ENCODE assay signal across 18 mouse cellular contexts in the genomic region with DNA sequence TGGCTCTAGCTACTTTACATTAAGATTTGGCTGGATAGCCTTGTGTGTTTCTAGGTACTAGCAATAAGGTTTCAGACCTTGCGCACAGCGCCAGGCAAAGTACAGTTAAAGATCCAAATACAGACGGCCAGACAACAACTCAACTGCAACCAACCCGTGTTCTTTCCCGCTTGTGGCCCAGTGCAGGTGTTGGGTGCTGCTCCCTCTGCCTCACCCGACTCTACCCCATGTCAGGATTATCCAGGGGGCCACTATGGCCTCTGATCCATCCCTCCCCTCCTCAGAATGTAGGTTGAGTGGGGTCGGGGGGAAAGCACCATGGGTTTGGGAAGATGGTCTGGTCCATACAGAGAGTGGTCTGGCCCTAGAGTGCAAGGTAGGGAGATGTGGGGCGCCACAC. TPM values are rescaled to one million over a fixed set of nuclear protein-coding genes. Genes with fewer than 3 reads are reported as not detected.
DNase-seq lines count a peak whose midpoint lies in the region; ATAC-seq and TF ChIP-seq lines count a peak whose summit lies in the region.
"Had no signal": no experiment of that assay in that cellular context is flagged by ENCODE, and none has a peak within 500 bp of the region (broad histone marks: within the 10 kb centered on the region; RNA-seq: fewer than 3 reads in every experiment).

No protein-coding gene starts in this region.

- TF ChIP-seq POLR2A in testis, adult 2 months (IDR thresholded peaks at IDR 0.05; ENCODE audit: control insufficient read depth, low read depth, low read length), result no peak

- no peak overlapping the region for H3K9ac ChIP-seq in forebrain, embryonic 13.5 days
- no peak overlapping the region for H3K9ac ChIP-seq in forebrain, embryonic 12.5 days
- no peak overlapping the region for H3K9ac ChIP-seq in midbrain, embryonic 16.5 days (ENCODE audit: low read depth, low read length)
- no peak overlapping the region for H3K9ac ChIP-seq in midbrain, embryonic 14.5 days (replicated peaks; ENCODE audit: low read length)
- H3K9ac ChIP-seq: heart, embryonic 13.5 days; hindbrain, embryonic 13.5 days had no signal

- H3K27me3 ChIP-seq in forebrain, embryonic 13.5 days, result no peaks in the 10 kb centered on the region
- no peaks in the 10 kb centered on the region for H3K27me3 ChIP-seq in forebrain, embryonic 12.5 days
- H3K27me3 ChIP-seq in midbrain, embryonic 16.5 days (ENCODE audit: control insufficient read depth, insufficient read depth, low read depth, low read length), result no peaks in the 10 kb centered on the region
- H3K27me3 ChIP-seq in midbrain, embryonic 14.5 days (ENCODE audit: control insufficient read depth, insufficient read depth, low read length), result no peaks in the 10 kb centered on the region
- H3K27me3 ChIP-seq in testis, adult 2 months (ENCODE audit: control insufficient read depth, insufficient read depth, low read length), result no peaks in the 10 kb centered on the region
- H3K27me3 ChIP-seq: heart, embryonic 13.5 days; hindbrain, embryonic 13.5 days had no signal

- H3K36me3 ChIP-seq in forebrain, embryonic 13.5 days (ENCODE audit: poor library complexity, severe bottlenecking), result peaks cover 50% of the 10 kb centered on the region
- H3K36me3 ChIP-seq in forebrain, embryonic 12.5 days (replicated peaks), result peaks cover 22% of the 10 kb centered on the region
- H3K36me3 ChIP-seq in midbrain, embryonic 16.5 days (ENCODE audit: control insufficient read depth, insufficient read depth, low read length), result peaks cover 39% of the 10 kb centered on the region
- H3K36me3 ChIP-seq in midbrain, embryonic 14.5 days (ENCODE audit: control insufficient read depth, insufficient read depth, low read length), result peaks cover 57% of the 10 kb centered on the region
- peaks cover 1% of the 10 kb centered on the region for H3K36me3 ChIP-seq in testis, adult 2 months (ENCODE audit: control insufficient read depth, insufficient read depth, low read length)

- peak; percentile 70 for DNase-seq in heart, adult 11 months
- DNase-seq in heart, postnatal 10 days, result no peak
- no peak for DNase-seq in midbrain, embryonic 14.5 days
- DNase-seq in testis, postnatal 10 days (ENCODE audit: low spot score), result no peak
- DNase-seq: adrenal gland, postnatal 14 days; cerebellum, adult 2 months; gastrocnemius, postnatal 14 days; heart, postnatal 14 days had no signal

- ATAC-seq in forebrain, embryonic 13.5 days, result peak; percentile 25; the same call in 1 of the 2 replicates
- no peak for ATAC-seq in forebrain, embryonic 12.5 days (ENCODE audit: low FRiP score)
- ATAC-seq in midbrain, embryonic 16.5 days, result 0 out of 2 replicates have a peak, but pooled peaks have one; percentile 29
- ATAC-seq in midbrain, embryonic 14.5 days (ENCODE audit: low FRiP score, low TSS enrichment), result no peak
- ATAC-seq: intestine, embryonic 16.5 days had no signal

- no peak for TF ChIP-seq CTCF in testis, adult 2 months (IDR thresholded peaks at IDR 0.05; ENCODE audit: control insufficient read depth, insufficient read depth, insufficient replicate concordance, low read depth, low read length)

- H3K4me1 ChIP-seq in forebrain, embryonic 13.5 days, result no peaks in the 10 kb centered on the region
- no peaks in the 10 kb centered on the region for H3K4me1 ChIP-seq in forebrain, embryonic 12.5 days
- no peaks in the 10 kb centered on the region for H3K4me1 ChIP-seq in midbrain, embryonic 16.5 days (ENCODE audit: control insufficient read depth, insufficient read depth, low read length)
- no peaks in the 10 kb centered on the region for H3K4me1 ChIP-seq in midbrain, embryonic 14.5 days (ENCODE audit: control insufficient read depth, insufficient read depth, low read length)
- H3K4me1 ChIP-seq in testis, adult 2 months (ENCODE audit: control insufficient read depth, insufficient read depth, low read length), result no peaks in the 10 kb centered on the region; the same call in 1 of the 2 replicates
- H3K4me1 ChIP-seq: embryonic facial prominence, embryonic 10.5 days; heart, embryonic 13.5 days; hindbrain, embryonic 13.5 days had no signal

- no peak overlapping the region for H3K4me3 ChIP-seq in forebrain, embryonic 13.5 days
- no peak overlapping the region for H3K4me3 ChIP-seq in forebrain, embryonic 12.5 days (replicated peaks)
- H3K4me3 ChIP-seq in midbrain, embryonic 16.5 days (ENCODE audit: low read depth, low read length), result no peak overlapping the region
- no peak overlapping the region for H3K4me3 ChIP-seq in midbrain, embryonic 14.5 days (replicated peaks; ENCODE audit: low read depth, low read length)
- H3K4me3 ChIP-seq in testis, adult 2 months (ENCODE audit: control insufficient read depth, low read depth, low read length), result peak overlapping the region; percentile 18
- H3K4me3 ChIP-seq: embryonic facial prominence, embryonic 10.5 days; heart, embryonic 13.5 days; hindbrain, embryonic 13.5 days had no signal

- no peak overlapping the region for H3K4me2 ChIP-seq in forebrain, embryonic 13.5 days
- no peak overlapping the region for H3K4me2 ChIP-seq in forebrain, embryonic 12.5 days
- H3K4me2 ChIP-seq in midbrain, embryonic 16.5 days (ENCODE audit: low read length), result no peak overlapping the region
- no peak overlapping the region for H3K4me2 ChIP-seq in midbrain, embryonic 14.5 days (ENCODE audit: low read length)
- H3K4me2 ChIP-seq: heart, embryonic 13.5 days; hindbrain, embryonic 13.5 days had no signal

- WGBS in forebrain, embryonic 13.5 days, result 90% methylated on average over 8 of the region's 8 CpGs
- 92% methylated on average over 8 of the region's 8 CpGs for WGBS in forebrain, embryonic 12.5 days
- 93% methylated on average over 8 of the region's 8 CpGs for WGBS in midbrain, embryonic 16.5 days
- 92% methylated on average over 8 of the region's 8 CpGs for WGBS in midbrain, embryonic 14.5 days

- no peak overlapping the region for H3K27ac ChIP-seq in forebrain, embryonic 13.5 days
- H3K27ac ChIP-seq in forebrain, embryonic 12.5 days, result no peak overlapping the region
- H3K27ac ChIP-seq in midbrain, embryonic 16.5 days (ENCODE audit: low read length), result no peak overlapping the region
- H3K27ac ChIP-seq in midbrain, embryonic 14.5 days (replicated peaks; ENCODE audit: low read depth, low read length), result no peak overlapping the region
- H3K27ac ChIP-seq in testis, adult 2 months (ENCODE audit: control insufficient read depth, insufficient read depth, low read depth, low read length), result peak overlapping the region; percentile 63
- H3K27ac ChIP-seq: embryonic facial prominence, embryonic 10.5 days; heart, embryonic 13.5 days; hindbrain, embryonic 13.5 days had no signal

- H3K9me3 ChIP-seq in forebrain, embryonic 13.5 days (replicated peaks), result no peaks in the 10 kb centered on the region
- H3K9me3 ChIP-seq in forebrain, embryonic 12.5 days, result no peaks in the 10 kb centered on the region
- no peaks in the 10 kb centered on the region for H3K9me3 ChIP-seq in midbrain, embryonic 16.5 days (replicated peaks; ENCODE audit: control insufficient read depth, low read length, poor library complexity, severe bottlenecking)
- no peaks in the 10 kb centered on the region for H3K9me3 ChIP-seq in midbrain, embryonic 14.5 days (ENCODE audit: control insufficient read depth, low read length)
- H3K9me3 ChIP-seq: embryonic facial prominence, embryonic 10.5 days; heart, embryonic 13.5 days; hindbrain, embryonic 13.5 days had no signal

- intact Hi-C loops in heart, postnatal 10 days (cut with DNase I), result no loop called here

RNA-seq across cellular contexts. Expression of a gene that starts 24.3 kb away (rescaled TPM):
- 35.7 and 45.7 TPM in 2 replicates for polyA plus RNA-seq in forebrain, embryonic 13.5 days (2015; fragmentation: Nextera tagmentation; extraction: Ambion mirVana)
- polyA plus RNA-seq in forebrain, embryonic 12.5 days (2016; fragmentation: Nextera tagmentation; extraction: Ambion mirVana), result 23.1 and 27.5 TPM in 2 replicates
- 1 to 10 TPM; 1.3 to 2.1 TPM for total RNA-seq in heart, postnatal 10 days (2021)
- polyA plus RNA-seq in midbrain, embryonic 16.5 days (2015; fragmentation: Nextera tagmentation; extraction: Ambion mirVana), result 188 and 194 TPM in 2 replicates
- 142 and 154 TPM in 2 replicates for polyA plus RNA-seq in midbrain, embryonic 14.5 days (2014; fragmentation: Nextera tagmentation; extraction: Ambion mirVana)
- polyA plus RNA-seq in testis, adult 2 months (2012; rRNA removed), result 0.15 and 0.20 TPM in 2 replicates
- total RNA-seq: MEL had no signal
- polyA plus RNA-seq: C2C12 had no signal

Comparison
In these comparisons a context has a peak if more than half of its experiments do, and no peak if none do; other contexts are left out.
1. ATAC-seq: peak in forebrain, embryonic 13.5 days (single experiment) and midbrain, embryonic 16.5 days (single experiment); none in forebrain, embryonic 12.5 days (single experiment) and midbrain, embryonic 14.5 days (single experiment).
2. RNA of a gene that starts 24.3 kb away (polyA plus RNA-seq): 188 to 194 TPM in midbrain, embryonic 16.5 days, 142 to 154 TPM in midbrain, embryonic 14.5 days, 35.7 to 45.7 TPM in forebrain, embryonic 13.5 days and 23.1 to 27.5 TPM in forebrain, embryonic 12.5 days; 0.15 to 0.20 TPM in testis, adult 2 months; every median in the first group is over 10 times any median in the second.